Mouse (Mus musculus) ES-E14 (cell line): Measurements from ENCODE around the gene Nup107. TPM values are rescaled to one million over a fixed set of nuclear protein-coding genes. Genes with fewer than 3 reads are reported as not detected.

Experiments used
- DNase-seq: peaks from one replicate; pipeline ENCODE4 v3.0.0-alpha.2; 2013; ENCODE audit warnings: low read depth, low spot score
- H3K27ac ChIP-seq: 2 replicates; pipeline ENCODE4 v1.5.1; 2012; ENCODE audit warnings: low read depth, mild to moderate bottlenecking, low read length, moderate library complexity, mixed read lengths; ENCODE audit not compliant: poor library complexity, insufficient read depth, severe bottlenecking
- H3K36me3 ChIP-seq: 2 replicates; pipeline ENCODE4 v1.6.1; 2012; ENCODE audit warnings: mild to moderate bottlenecking, low read length, moderate library complexity, mixed read lengths; ENCODE audit not compliant: control insufficient read depth, poor library complexity, insufficient read depth, severe bottlenecking
- H3K4me1 ChIP-seq, 2 experiments: fragments of 150-350 bp in 1 of 2; sonication (generic) in 1 of 2; 2 replicates each; pipeline ENCODE4 v1.6.1; 2012; ENCODE audit warnings: low read length in 2 of 2, mild to moderate bottlenecking in 1 of 2, mixed read lengths in 1 of 2; ENCODE audit not compliant: control insufficient read depth in 2 of 2, insufficient read depth in 2 of 2, poor library complexity in 1 of 2
- H3K4me3 ChIP-seq, 2 experiments: fragments of 150-350 bp in 1 of 2; sonication (generic) in 1 of 2; 2 replicates each; pipeline ENCODE4 v1.5.1; 2012; ENCODE audit warnings: low read length in 2 of 2, low read depth in 1 of 2, mild to moderate bottlenecking in 1 of 2, mixed read lengths in 1 of 2; ENCODE audit not compliant: insufficient read depth in 1 of 2, poor library complexity in 1 of 2, severe bottlenecking in 1 of 2
- H3K9ac ChIP-seq: 2 replicates; pipeline ENCODE4 v1.6.1; 2012; ENCODE audit warnings: low read depth, mild to moderate bottlenecking, low read length, mixed read lengths; ENCODE audit not compliant: poor library complexity, insufficient read depth, severe bottlenecking
- H3K9me3 ChIP-seq: fragments of 150-350 bp; sonication (generic); 2 replicates; pipeline ENCODE4 v1.6.1; 2012; ENCODE audit warnings: low read depth, mild to moderate bottlenecking, low read length; ENCODE audit not compliant: control insufficient read depth, insufficient read depth
- CHD2 ChIP-seq: IDR thresholded peaks from 2 replicates; pipeline ENCODE4 v1.6.1; 2014; ENCODE audit warnings: mild to moderate bottlenecking, low read depth, low read length, inconsistent platforms
- HCFC1 ChIP-seq: IDR thresholded peaks from 2 replicates; pipeline ENCODE4 v1.6.1; 2012; ENCODE audit warnings: low read length, inconsistent platforms, borderline replicate concordance; ENCODE audit not compliant: insufficient read depth
- MAFK ChIP-seq: IDR thresholded peaks from 2 replicates; pipeline ENCODE4 v1.6.1; 2014; ENCODE audit warnings: mild to moderate bottlenecking, low read depth, low read length, inconsistent platforms; ENCODE audit not compliant: insufficient read depth
- ZC3H11A ChIP-seq: IDR thresholded peaks from 2 replicates; pipeline ENCODE4 v1.6.1; 2012; ENCODE audit warnings: low read depth, mild to moderate bottlenecking, inconsistent platforms, low read length, borderline replicate concordance
- ZNF384 ChIP-seq: IDR thresholded peaks from 2 replicates; pipeline ENCODE4 v1.6.1; 2012; ENCODE audit warnings: low read depth, low read length, inconsistent platforms
- in situ Hi-C, 2 experiments: fragments of 600-800 bp; cut with MboI; formaldehyde crosslinking; loops; one replicate each; pipeline ENCODE4 v1.15.1; 2025; ENCODE audit warnings: low sequenced_read_pairs in 2 of 2, inconsistent platforms in 1 of 2; ENCODE audit not compliant: unreplicated experiment in 2 of 2
- total RNA-seq: library from RNA; depleted of rRNA; stranded (reverse); fragments of 300-350 nt; gene quantifications from 2 replicates; pipeline ENCODE4 v1.2.3, GENCODE M21; 2012

The Nup107 gene
- total RNA-seq, 1 experiment: 80.8 TPM

DNA sequence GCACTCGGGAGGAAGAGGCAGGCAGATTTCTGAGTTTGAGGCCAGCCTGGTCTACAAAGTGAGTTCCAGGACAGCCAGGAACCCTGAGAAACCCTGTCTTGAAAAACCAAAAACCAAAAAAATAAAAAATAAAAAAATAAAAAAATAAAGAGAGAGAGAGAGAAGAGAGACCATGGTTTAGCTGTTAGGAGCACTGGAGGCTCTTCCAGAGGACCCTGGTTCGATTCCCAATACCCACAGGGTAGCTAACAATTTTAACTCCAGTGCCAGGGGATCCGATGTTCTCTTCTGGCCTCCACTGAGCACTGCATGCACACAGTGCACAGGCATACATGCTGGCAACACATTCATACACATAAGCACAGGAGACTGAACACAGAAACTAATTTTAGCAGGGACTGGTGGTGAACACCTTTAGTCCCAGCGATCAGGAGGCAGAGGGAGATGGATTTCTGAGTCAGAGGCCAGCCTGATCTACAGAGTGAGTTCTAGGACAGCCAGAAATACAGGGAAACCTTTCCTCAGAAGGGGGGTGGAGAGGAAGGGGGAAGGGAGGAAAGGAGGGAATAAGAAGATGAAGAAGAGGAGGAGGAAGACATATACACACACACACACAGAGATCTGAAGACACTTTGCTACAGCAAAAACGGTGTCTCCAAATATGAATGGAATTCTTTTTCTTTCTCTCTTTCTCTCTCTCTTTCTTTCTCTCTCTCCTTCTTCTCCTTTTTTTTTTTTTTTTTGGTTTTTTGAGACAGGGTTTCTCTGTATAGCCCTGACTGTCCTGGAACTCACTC lies 39.5 kb downstream of the Nup107 start:
- Histone ChIP-seq H3K4me3 (no peak overlapping the region), H3K9me3 (peaks cover 5% of the 10 kb centered on the region), H3K9ac (no peak overlapping the region), H3K27ac (no peak overlapping the region), H3K4me1 (no peaks in the 10 kb centered on the region), H3K36me3 (peaks cover 43% of the 10 kb centered on the region)
- in situ Hi-C loops: no loop called here
- no peak for DNase-seq
- TF ChIP-seq ZNF384: no peak
- no peak for TF ChIP-seq HCFC1
- no peak for TF ChIP-seq ZC3H11A
- TF ChIP-seq MAFK: no peak
- TF ChIP-seq CHD2: no peak

DNA sequence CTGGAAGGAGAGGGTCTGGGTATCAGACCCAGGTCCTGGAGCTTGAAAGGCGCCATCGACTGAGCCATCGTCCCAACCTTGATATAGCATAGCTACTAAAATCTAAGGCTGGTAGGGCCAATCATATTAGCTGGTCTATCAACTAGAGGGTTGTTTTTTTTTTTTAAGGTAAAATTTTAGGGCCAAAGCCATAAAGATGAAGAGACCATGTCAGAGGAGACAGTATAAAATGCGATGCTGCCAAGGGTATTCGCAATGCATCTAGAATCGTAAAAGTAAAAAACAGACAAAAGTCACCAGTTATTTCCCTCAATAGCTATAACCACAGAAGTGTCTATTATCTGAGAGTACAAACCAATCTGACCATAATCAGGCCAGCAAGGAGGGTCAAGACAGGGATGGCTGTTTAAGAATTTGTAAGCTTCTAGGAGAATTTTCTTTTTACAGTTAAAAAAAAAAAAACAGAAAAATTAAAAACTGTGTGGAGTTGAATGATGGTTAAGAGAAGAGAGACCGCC lies 40.1 kb downstream of the Nup107 start:
- Histone ChIP-seq H3K4me3 (no peak overlapping the region), H3K9ac (no peak overlapping the region), H3K9me3 (peaks cover 5% of the 10 kb centered on the region), H3K4me1 (0 out of 4 replicates have a peak, but pooled peaks cover 0 to 2% of the 10 kb centered on the region in 2 experiments), H3K27ac (no peak overlapping the region), H3K36me3 (peaks cover 39% of the 10 kb centered on the region)
- in situ Hi-C loops: no loop called here
- DNase-seq: no peak
- TF ChIP-seq MAFK (no peak), ZNF384 (no peak), CHD2 (no peak), ZC3H11A (no peak), HCFC1 (no peak)

DNA sequence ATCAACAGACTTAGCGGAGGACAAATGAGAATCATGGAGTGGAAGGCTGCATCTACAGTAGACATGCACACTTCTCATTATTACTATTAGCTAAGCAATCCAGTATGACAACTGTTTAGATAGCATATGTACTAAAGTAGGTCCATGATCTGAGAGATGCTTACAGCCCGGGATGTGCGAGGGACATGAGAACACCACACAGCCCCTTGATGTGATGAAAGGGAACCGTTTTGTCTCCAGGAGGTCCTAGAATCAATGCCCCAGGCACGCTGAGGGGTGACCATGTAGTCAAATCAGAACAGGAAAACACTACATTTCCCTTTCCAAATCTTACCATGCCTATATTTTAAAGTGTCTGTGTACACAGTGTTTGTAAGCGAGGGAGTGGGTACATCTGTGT lies 40.8 kb downstream of the Nup107 start:
- in situ Hi-C loops: no loop called here
- TF ChIP-seq MAFK (no peak), CHD2 (no peak), ZNF384 (no peak), ZC3H11A (no peak), HCFC1 (no peak)
- Histone ChIP-seq H3K9ac (no peak overlapping the region), H3K4me3 (no peak overlapping the region), H3K36me3 (peaks cover 36% of the 10 kb centered on the region), H3K27ac (no peak overlapping the region), H3K9me3 (peaks cover 5% of the 10 kb centered on the region), H3K4me1 (0 out of 4 replicates have a peak, but pooled peaks cover 0 to 2% of the 10 kb centered on the region in 2 experiments)
- DNase-seq: no peak

DNA sequence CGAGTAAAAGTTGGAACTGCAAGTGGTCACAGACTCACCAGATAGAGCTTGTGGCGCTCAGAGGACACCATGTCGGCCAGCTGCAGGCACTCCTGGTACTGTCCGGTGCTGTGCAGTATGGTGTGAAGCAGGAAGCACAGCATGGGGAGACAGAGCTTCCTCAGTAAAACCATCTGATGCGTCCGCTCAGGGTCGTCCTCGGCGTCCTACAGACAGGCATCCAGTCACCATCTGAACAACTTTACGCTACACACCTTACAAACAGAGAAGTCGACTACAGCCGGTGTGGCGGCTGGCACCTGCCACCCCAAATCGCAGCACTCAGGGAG lies 41.3 kb downstream of the Nup107 start:
- in situ Hi-C loops: no loop called here
- H3K9ac ChIP-seq: no peak overlapping the region
- peaks cover 5% of the 10 kb centered on the region for H3K9me3 ChIP-seq
- no peak overlapping the region for H3K4me3 ChIP-seq
- no peak for DNase-seq
- H3K4me1 ChIP-seq: 0 out of 4 replicates have a peak, but pooled peaks cover 0 to 2% of the 10 kb centered on the region in 2 experiments
- no peak overlapping the region for H3K27ac ChIP-seq
- peaks cover 36% of the 10 kb centered on the region for H3K36me3 ChIP-seq
- TF ChIP-seq CHD2 (no peak), ZNF384 (no peak), HCFC1 (no peak), MAFK (no peak), ZC3H11A (no peak)
